Mouse (Mus musculus) E14TG2a.4 (cell line): Measurements from ENCODE around the gene Med13l.

Experiments used
- CTCF ChIP-seq: conservative IDR thresholded peaks from 2 replicates; pipeline ENCODE4 v1.5.1; 2014; ENCODE audit warnings: low read length
- NANOG ChIP-seq: IDR thresholded peaks from 2 replicates; pipeline ENCODE4 v1.6.1; 2014; ENCODE audit warnings: borderline replicate concordance, low read length, mixed read lengths
- POU5F1 ChIP-seq: IDR thresholded peaks from 2 replicates; pipeline ENCODE4 v1.6.1; 2014; ENCODE audit warnings: low read length, borderline replicate concordance

GRCm38 (mm10) chr5:118757396-118758301, 197.2 kb downstream of the Med13l start:
- TF ChIP-seq CTCF (no peak), POU5F1 (no peak), NANOG (no peak)
